Mouse (Mus musculus) intestine, embryonic 14.5 days (tissue): ENCODE data around the gene Hmbs. TPM values are rescaled to one million over a fixed set of nuclear protein-coding genes. Genes with fewer than 3 reads are reported as not detected.
"Not testable (repeated sequence)": the region's sequence is repeated elsewhere in the genome, so short reads cannot be mapped to it uniquely, and the experiment has no call there.

Experiments
- ATAC-seq: fragments of 200-750 bp; cut with Nextera tagmentation; replicated peaks from 2 replicates; pipeline ENCODE4 v1.8.0; 2017; ENCODE audit warnings: low read depth, moderate number of reproducible peaks, moderate TSS enrichment, moderate library complexity; ENCODE audit not compliant: low FRiP score, low TSS enrichment
- DNase-seq: peaks from one replicate; pipeline ENCODE4 v3.0.0-alpha.2; 2018; ENCODE audit warnings: low spot score
- H3K27ac ChIP-seq: fragments of 300-500 bp; sonication (generic); 2 replicates; pipeline ENCODE4 v1.5.1; 2014; ENCODE audit warnings: low read depth, mild to moderate bottlenecking, control low read depth
- H3K27me3 ChIP-seq: fragments of 300-500 bp; sonication (generic); replicated peaks from 2 replicates; pipeline ENCODE4 v1.6.1; 2014; ENCODE audit warnings: low read length, control low read depth; ENCODE audit not compliant: control insufficient read depth, insufficient read depth
- H3K36me3 ChIP-seq: fragments of 300-500 bp; sonication (generic); 2 replicates; pipeline ENCODE4 v1.6.1; 2014; ENCODE audit warnings: low read length, control low read depth; ENCODE audit not compliant: control insufficient read depth, insufficient read depth
- H3K4me1 ChIP-seq: fragments of 300-500 bp; sonication (generic); replicated peaks from 2 replicates; pipeline ENCODE4 v1.6.1; 2014; ENCODE audit warnings: low read length, control low read depth, mixed read lengths; ENCODE audit not compliant: control insufficient read depth, insufficient read depth
- H3K4me2 ChIP-seq: fragments of 300-500 bp; sonication (generic); 2 replicates; pipeline ENCODE4 v1.6.1; 2014; ENCODE audit warnings: low read length
- H3K4me3 ChIP-seq: fragments of 300-500 bp; sonication (generic); 2 replicates; pipeline ENCODE4 v1.5.1; 2014; ENCODE audit warnings: low read depth, low read length, control low read depth, mixed read lengths
- H3K9ac ChIP-seq: fragments of 300-500 bp; sonication (generic); 2 replicates; pipeline ENCODE4 v1.6.1; 2014; ENCODE audit warnings: mild to moderate bottlenecking, low read length
- H3K9me3 ChIP-seq: fragments of 300-500 bp; sonication (generic); 2 replicates; pipeline ENCODE4 v1.6.1; 2016; ENCODE audit warnings: low read length, control low read depth; ENCODE audit not compliant: control insufficient read depth
- WGBS: fragments of 180-500 bp; shearing (Covaris S2); extraction: QIAGEN DNeasy Blood & Tissue Kit; methylation state at CpG from one replicate; pipeline ENCODE4 v1.1.7; 2014; 5-methylcytosine and 5-hydroxymethylcytosine counted together
- polyA plus RNA-seq: library from polyadenylated mRNA; unstranded; fragments of >200 nt; fragmentation: Nextera tagmentation; extraction: Ambion mirVana; gene quantifications from 2 replicates; pipeline ENCODE4 v1.2.1, GENCODE M21; 2014

Hmbs gene
- polyA plus RNA-seq, 1 experiment from 2014 or later = 128 TPM

- Histone ChIP-seq H3K27ac (no peak overlapping the region), H3K4me3 (no peak overlapping the region), H3K9ac (no peak overlapping the region), H3K4me1 (peaks cover 20% of the 10 kb centered on the region), H3K9me3 (no peaks in the 10 kb centered on the region), H3K4me2 (no peak overlapping the region), H3K27me3 (no peaks in the 10 kb centered on the region), H3K36me3 (peaks cover 31% of the 10 kb centered on the region)
- no peak for DNase-seq
- 88% methylated on average over 5 of the region's 5 CpGs for WGBS
- ATAC-seq = no peak
Observed at GRCm38 (mm10) chr9:44338574-44338973, 5.5 kb downstream of the Hmbs start.

- Histone ChIP-seq H3K4me1 (peaks cover 14% of the 10 kb centered on the region), H3K9ac (0 out of 2 replicates have a peak overlapping the region, but pooled peaks have one; percentile 14), H3K36me3 (peaks cover 41% of the 10 kb centered on the region), H3K27ac (no peak overlapping the region; the same call in 1 of the 2 replicates), H3K27me3 (no peaks in the 10 kb centered on the region), H3K4me3 (peak overlapping the region; percentile 83), H3K9me3 (no peaks in the 10 kb centered on the region), H3K4me2 (peak overlapping the region; percentile 72)
- 68% methylated on average over 9 of the region's 9 CpGs for WGBS
- ATAC-seq (no peak), DNase-seq (no peak)
Observed at GRCm38 (mm10) chr9:44337436-44338169, 6.4 kb downstream of the Hmbs start.

- peak overlapping the region; percentile 72 for H3K4me2 ChIP-seq
- ATAC-seq (no peak), DNase-seq (no peak)
- peaks cover 11% of the 10 kb centered on the region for H3K4me1 ChIP-seq
- H3K36me3 ChIP-seq = peaks cover 47% of the 10 kb centered on the region
- H3K4me3 ChIP-seq = peak overlapping the region; percentile 83
- no peak overlapping the region for H3K27ac ChIP-seq
- H3K9me3 ChIP-seq = no peaks in the 10 kb centered on the region
- 75% methylated on average over 3 of the region's 3 CpGs for WGBS
- peak overlapping the region; percentile 96 for H3K9ac ChIP-seq
- H3K27me3 ChIP-seq = no peaks in the 10 kb centered on the region
Observed at GRCm38 (mm10) chr9:44336964-44337363, 7.1 kb downstream of the Hmbs start.

GRCm38 (mm10) chr9:44336513-44336912 is 7.5 kb downstream of the Hmbs start:
- not testable (repeated sequence) for DNase-seq, H3K27me3 ChIP-seq, ATAC-seq, H3K9me3 ChIP-seq, H3K27ac ChIP-seq
- WGBS = 31% methylated on average over 4 of the region's 4 CpGs
- Histone ChIP-seq H3K4me3 (peak overlapping the region; percentile 83), H3K9ac (peak overlapping the region; percentile 96), H3K4me2 (peak overlapping the region; percentile 72), H3K36me3 (peaks cover 52% of the 10 kb centered on the region), H3K4me1 (peaks cover 11% of the 10 kb centered on the region)

GRCm38 (mm10) chr9:44336093-44336406 is 8.0 kb downstream of the Hmbs start:
- H3K4me1 ChIP-seq = peaks cover 11% of the 10 kb centered on the region
- H3K36me3 ChIP-seq = peaks cover 54% of the 10 kb centered on the region
- WGBS = under 1% methylated on average over 5 of the region's 5 CpGs
- peak overlapping the region; percentile 95 for H3K27ac ChIP-seq
- H3K9ac ChIP-seq = peak overlapping the region; percentile 96
- peak overlapping the region; percentile 72 for H3K4me2 ChIP-seq
- no peaks in the 10 kb centered on the region for H3K9me3 ChIP-seq
- H3K4me3 ChIP-seq = peak overlapping the region; percentile 83
- H3K27me3 ChIP-seq = no peaks in the 10 kb centered on the region
- DNase-seq = no peak
- ATAC-seq = no peak

GRCm38 (mm10) chr9:44335331-44336092 is 8.5 kb downstream of the Hmbs start:
- ATAC-seq = no peak; the same call in 1 of the 2 replicates
- Histone ChIP-seq H3K36me3 (peaks cover 54% of the 10 kb centered on the region), H3K4me2 (peak overlapping the region; percentile 72), H3K27me3 (no peaks in the 10 kb centered on the region), H3K27ac (peak overlapping the region; percentile 95), H3K4me3 (peak overlapping the region; percentile 83), H3K9me3 (no peaks in the 10 kb centered on the region), H3K9ac (peak overlapping the region; percentile 96), H3K4me1 (peaks cover 11% of the 10 kb centered on the region)
- WGBS = under 1% methylated on average over 50 of the region's 50 CpGs
- DNase-seq = peak; percentile 80

- H3K27ac ChIP-seq = peak within 1 kb of the TSS; percentile 95
- DNase-seq (peak; percentile 99), ATAC-seq (peak; percentile 93)
- peaks cover 63% of the 10 kb centered on the region for H3K36me3 ChIP-seq
- peak within 1 kb of the TSS; percentile 72 for H3K4me2 ChIP-seq
- WGBS = under 1% methylated on average over 86 of the region's 91 CpGs
- no peaks in the 10 kb centered on the region for H3K9me3 ChIP-seq
- peaks cover 11% of the 10 kb centered on the region for H3K4me1 ChIP-seq
- H3K4me3 ChIP-seq = peak within 1 kb of the TSS; percentile 83
- H3K27me3 ChIP-seq = no peaks in the 10 kb centered on the region
- H3K9ac ChIP-seq = peak within 1 kb of the TSS; percentile 96
Observed at GRCm38 (mm10) chr9:44334396-44335330, 9.4 kb downstream of the Hmbs start, which contains the start of gene H2afx. Gene H2afx (plus strand): TSS chr9:44334694.
